Mouse (Mus musculus) midbrain, embryonic 14.5 days (tissue): ENCODE data around the gene Hoxb1. TPM values are rescaled to one million over a fixed set of nuclear protein-coding genes. Genes with fewer than 3 reads are reported as not detected.

Source experiments
- ATAC-seq: fragments of 200-750 bp; cut with Nextera tagmentation; 2 replicates; pipeline ENCODE4 v1.8.0; 2017; ENCODE audit warnings: moderate number of reproducible peaks, moderate library complexity; ENCODE audit not compliant: low FRiP score, low TSS enrichment
- DNase-seq: peaks from one replicate; pipeline ENCODE4 v3.0.0-alpha.2; 2015
- H3K27ac ChIP-seq: fragments of 300-500 bp; sonication (generic); replicated peaks from 2 replicates; pipeline ENCODE4 v1.5.1; 2014; ENCODE audit warnings: mild to moderate bottlenecking, low read depth, low read length, moderate library complexity
- H3K27me3 ChIP-seq: fragments of 300-500 bp; sonication (generic); 2 replicates; pipeline ENCODE4 v1.6.1; 2014; ENCODE audit warnings: low read length, control low read depth, mixed read lengths; ENCODE audit not compliant: control insufficient read depth, insufficient read depth
- H3K36me3 ChIP-seq: fragments of 300-500 bp; sonication (generic); 2 replicates; pipeline ENCODE4 v1.6.1; 2014; ENCODE audit warnings: low read length, control low read depth; ENCODE audit not compliant: control insufficient read depth, insufficient read depth
- H3K4me1 ChIP-seq: fragments of 300-500 bp; sonication (generic); 2 replicates; pipeline ENCODE4 v1.6.1; 2014; ENCODE audit warnings: mild to moderate bottlenecking, antibody characterized with exemption, low read length, control low read depth; ENCODE audit not compliant: control insufficient read depth, insufficient read depth
- H3K4me2 ChIP-seq: fragments of 300-500 bp; sonication (generic); 2 replicates; pipeline ENCODE4 v1.6.1; 2014; ENCODE audit warnings: mild to moderate bottlenecking, low read length, moderate library complexity
- H3K4me3 ChIP-seq: fragments of 300-500 bp; sonication (generic); replicated peaks from 2 replicates; pipeline ENCODE4 v1.5.1; 2014; ENCODE audit warnings: low read depth, low read length
- H3K9ac ChIP-seq: fragments of 300-500 bp; sonication (generic); replicated peaks from 2 replicates; pipeline ENCODE4 v1.6.1; 2014; ENCODE audit warnings: mild to moderate bottlenecking, low read length, moderate library complexity
- H3K9me3 ChIP-seq: fragments of 300-500 bp; sonication (generic); 2 replicates; pipeline ENCODE4 v1.6.1; 2016; ENCODE audit warnings: low read length, control low read depth, mixed read lengths; ENCODE audit not compliant: control insufficient read depth
- WGBS: fragments of 180-500 bp; shearing (Covaris S2); extraction: QIAGEN DNeasy Blood & Tissue Kit; methylation state at CpG from one replicate; pipeline ENCODE4 v1.1.7; 2014; 5-methylcytosine and 5-hydroxymethylcytosine counted together
- microRNA counts: library from miRNA; unstranded; fragments of <30 nt; microRNA quantifications from one replicate; lab custom pipeline; 2016
- microRNA-seq: library from miRNA; unstranded; fragments of <30 nt; microRNA quantifications from one replicate; pipeline ENCODE4, GENCODE M21; 2016
- polyA plus RNA-seq: library from polyadenylated mRNA; unstranded; fragments of >200 nt; fragmentation: Nextera tagmentation; extraction: Ambion mirVana; gene quantifications from 2 replicates; pipeline ENCODE4 v1.2.1, GENCODE M21; 2014

Hoxb1 gene
- polyA plus RNA-seq, 1 experiment from 2014 or later, result not detected

DNA sequence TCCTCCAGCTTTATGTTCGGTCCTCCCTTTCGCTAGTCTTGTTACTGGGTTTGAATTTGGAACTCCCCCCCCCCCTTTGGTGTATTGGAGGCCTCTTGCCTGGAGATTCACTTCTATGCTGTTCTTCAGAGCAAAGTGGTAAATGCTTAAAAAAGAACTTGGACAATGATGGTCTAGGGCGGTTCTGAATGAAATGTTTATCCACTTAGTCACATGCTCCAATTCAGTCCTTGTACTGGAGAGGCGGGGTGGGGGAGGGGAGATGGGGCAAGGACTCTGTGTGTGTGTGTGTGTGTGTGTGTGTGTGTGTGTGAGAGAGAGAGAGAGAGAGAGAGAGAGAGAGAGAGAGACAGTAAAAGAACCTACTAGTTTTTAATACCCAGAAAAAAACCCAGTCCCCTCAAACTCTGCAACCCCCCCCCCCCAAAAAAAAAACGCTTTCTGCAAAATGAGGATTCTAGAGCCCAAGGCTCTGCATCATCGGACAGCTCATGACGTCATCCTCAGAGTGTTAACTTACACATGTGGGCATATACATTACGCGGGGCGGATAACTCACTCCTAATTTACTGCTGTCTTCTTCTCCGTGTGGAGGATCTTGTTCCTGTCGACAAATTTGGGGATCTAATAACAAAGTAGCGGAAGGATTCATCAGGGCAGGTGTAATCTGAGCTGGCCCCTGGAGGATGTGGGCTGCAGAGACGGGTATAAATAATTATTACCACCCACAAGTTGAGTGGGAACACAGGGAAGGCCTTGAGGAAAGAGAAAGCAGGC, 42.9 kb downstream of the Hoxb1 start:
- Histone ChIP-seq H3K27me3 (no peaks in the 10 kb centered on the region; the same call in none of the 2 replicates), H3K27ac (no peak overlapping the region), H3K4me1 (no peaks in the 10 kb centered on the region), H3K4me3 (no peak overlapping the region), H3K9ac (no peak overlapping the region), H3K9me3 (no peaks in the 10 kb centered on the region), H3K36me3 (no peaks in the 10 kb centered on the region), H3K4me2 (no peak overlapping the region)
- 68% methylated on average over 14 of the region's 14 CpGs for WGBS
- no peak for DNase-seq
- no peak for ATAC-seq

DNA sequence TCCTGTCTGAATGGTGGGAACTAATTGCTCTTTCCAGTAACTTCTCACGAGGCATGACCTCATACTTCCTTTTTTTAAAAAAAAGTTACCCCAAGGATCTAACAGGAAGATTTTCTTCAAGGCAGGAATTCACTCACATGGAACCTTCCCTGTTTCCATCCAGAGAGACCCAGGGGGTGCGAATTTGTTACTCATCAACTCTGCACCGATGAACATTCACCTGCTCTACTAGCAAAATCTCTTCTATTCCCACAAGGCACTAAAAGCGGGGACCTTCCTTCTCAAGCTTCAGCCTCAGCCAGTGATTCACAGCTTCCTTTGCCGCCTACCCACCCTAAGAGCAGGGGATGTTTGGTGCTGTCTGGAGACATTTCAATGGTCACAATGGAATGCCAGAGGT, 45.5 kb downstream of the Hoxb1 start:
- 90% methylated on average over 5 of the region's 5 CpGs for WGBS
- no peak for DNase-seq

GRCm38 (mm10) chr11:96411934-96412333, 46.4 kb downstream of the Hoxb1 start:
- no peak overlapping the region for H3K9ac ChIP-seq
- H3K4me3 ChIP-seq, result no peak overlapping the region
- no peak for DNase-seq
- no peaks in the 10 kb centered on the region for H3K9me3 ChIP-seq
- H3K4me1 ChIP-seq, result no peaks in the 10 kb centered on the region
- H3K36me3 ChIP-seq, result no peaks in the 10 kb centered on the region
- no peak overlapping the region for H3K4me2 ChIP-seq
- ATAC-seq, result no peak
- no peak overlapping the region for H3K27ac ChIP-seq
- H3K27me3 ChIP-seq, result no peaks in the 10 kb centered on the region; the same call in 1 of the 2 replicates
- WGBS, result 72% methylated on average over 4 of the region's 4 CpGs

More for the DNA sequence above, 45.5 kb downstream of the Hoxb1 start:
- Histone ChIP-seq H3K9me3 (no peaks in the 10 kb centered on the region), H3K4me1 (no peaks in the 10 kb centered on the region), H3K27me3 (no peaks in the 10 kb centered on the region; the same call in 1 of the 2 replicates), H3K4me2 (no peak overlapping the region), H3K4me3 (no peak overlapping the region), H3K9ac (no peak overlapping the region), H3K36me3 (no peaks in the 10 kb centered on the region), H3K27ac (no peak overlapping the region)
- ATAC-seq, result no peak

GRCm38 (mm10) chr11:96412941-96413491, 47.5 kb downstream of the Hoxb1 start:
- no peak overlapping the region for H3K9ac ChIP-seq
- DNase-seq, result no peak
- H3K4me3 ChIP-seq, result no peak overlapping the region
- no peaks in the 10 kb centered on the region for H3K9me3 ChIP-seq
- 89% methylated on average over 9 of the region's 9 CpGs for WGBS
- H3K27ac ChIP-seq, result no peak overlapping the region
- no peaks in the 10 kb centered on the region for H3K4me1 ChIP-seq
- H3K27me3 ChIP-seq, result no peaks in the 10 kb centered on the region
- no peak for ATAC-seq
- H3K4me2 ChIP-seq, result no peak overlapping the region
- H3K36me3 ChIP-seq, result no peaks in the 10 kb centered on the region

- Histone ChIP-seq H3K36me3 (no peaks in the 10 kb centered on the region), H3K4me2 (no peak overlapping the region), H3K27ac (no peak overlapping the region), H3K27me3 (no peaks in the 10 kb centered on the region), H3K4me3 (no peak overlapping the region), H3K9me3 (no peaks in the 10 kb centered on the region), H3K4me1 (no peaks in the 10 kb centered on the region), H3K9ac (no peak overlapping the region)
- no peak for DNase-seq
- WGBS, result 68% methylated on average over 8 of the region's 8 CpGs
- ATAC-seq, result no peak
Measured at GRCm38 (mm10) chr11:96413527-96413926, 48.0 kb downstream of the Hoxb1 start.

GRCm38 (mm10) chr11:96414002-96414401, 48.5 kb downstream of the Hoxb1 start:
- H3K27me3 ChIP-seq, result no peaks in the 10 kb centered on the region
- DNase-seq, result no peak
- no peak overlapping the region for H3K4me2 ChIP-seq
- H3K4me1 ChIP-seq, result no peaks in the 10 kb centered on the region
- no peaks in the 10 kb centered on the region for H3K9me3 ChIP-seq
- no peak overlapping the region for H3K27ac ChIP-seq
- no peak overlapping the region for H3K4me3 ChIP-seq
- 70% methylated on average over 2 of the region's 2 CpGs for WGBS
- H3K9ac ChIP-seq, result no peak overlapping the region
- no peak for ATAC-seq
- H3K36me3 ChIP-seq, result no peaks in the 10 kb centered on the region

MicroRNA genes within 50 kb of the gene (microRNA counts, 519-probe panel; counts per million panel counts)
- microRNA mmu-miR-10a (lab: Ali Mortazavi, UCI), result 2,864 counts per million, percentile 10 among the panel's probes with 10 or more counts

Small RNA genes within 50 kb of the gene (microRNA-seq; reads per million reads assigned to microRNA genes)
- gene Mir10a, result 579 reads per million, percentile 75 among the genes with 10 or more reads in this experiment

Other genes with a start within 250 kb of the Hoxb1 start
- not detected in 2 replicates for gene Ttll6, start 232.0 kb upstream of the Hoxb1 start, polyA plus RNA-seq
- not detected in 2 replicates for gene Hoxb13, start 171.4 kb upstream of the Hoxb1 start, polyA plus RNA-seq
- gene Hoxb9, start 94.3 kb upstream of the Hoxb1 start, polyA plus RNA-seq, result not detected in 2 replicates
- not detected in 2 replicates for gene Hoxb8, start 83.8 kb upstream of the Hoxb1 start, polyA plus RNA-seq
- not detected in 2 replicates for gene Hoxb7, start 79.1 kb upstream of the Hoxb1 start, polyA plus RNA-seq
- not detected in 2 replicates for gene Hoxb6, start 73.3 kb upstream of the Hoxb1 start, polyA plus RNA-seq
- not detected in 2 replicates for gene Hoxb5, start 62.4 kb upstream of the Hoxb1 start, polyA plus RNA-seq
- gene Hoxb4, start 47.5 kb upstream of the Hoxb1 start, polyA plus RNA-seq, result not detected in 2 replicates
- not detected in 2 replicates for gene Hoxb3, start 42.4 kb upstream of the Hoxb1 start, polyA plus RNA-seq
- gene Hoxb2, start 15.2 kb upstream of the Hoxb1 start, polyA plus RNA-seq, result 0.17 TPM in 1 of 2 replicates, not detected in the other
- 2.9 and 3.9 TPM in 2 replicates for gene Skap1, start 98.8 kb downstream of the Hoxb1 start, polyA plus RNA-seq